Mouse (Mus musculus) limb, embryonic 10.5 days (tissue): ENCODE measurements around the gene Fggy. TPM values are rescaled to one million over a fixed set of nuclear protein-coding genes. Genes with fewer than 3 reads are reported as not detected.

Source experiments
- DNase-seq: peaks from one replicate; pipeline ENCODE4 v3.0.0-alpha.2; 2017; ENCODE audit warnings: low spot score
- H3K27ac ChIP-seq: fragments of 300-500 bp; sonication (generic); 2 replicates; pipeline ENCODE4 v1.5.1; 2016; ENCODE audit warnings: mild to moderate bottlenecking
- H3K27me3 ChIP-seq: fragments of 300-500 bp; sonication (generic); 2 replicates; pipeline ENCODE4 v1.6.1; 2016; ENCODE audit warnings: low read depth, mild to moderate bottlenecking; ENCODE audit not compliant: poor library complexity, severe bottlenecking
- H3K36me3 ChIP-seq: fragments of 300-500 bp; sonication (generic); 2 replicates; pipeline ENCODE4 v1.6.1; 2016; ENCODE audit warnings: mild to moderate bottlenecking, moderate library complexity
- H3K4me1 ChIP-seq: fragments of 300-500 bp; sonication (generic); 2 replicates; pipeline ENCODE4 v1.6.1; 2016
- H3K4me3 ChIP-seq: fragments of 300-500 bp; sonication (generic); 2 replicates; pipeline ENCODE4 v1.5.1; 2016; ENCODE audit warnings: mild to moderate bottlenecking, moderate library complexity
- H3K9me3 ChIP-seq: fragments of 300-500 bp; sonication (generic); replicated peaks from 2 replicates; pipeline ENCODE4 v1.6.1; 2016; ENCODE audit warnings: mild to moderate bottlenecking
- WGBS: fragments of 180-500 bp; shearing (Covaris S2); methylation state at CpG from one replicate; pipeline ENCODE4 v1.1.7; 2016; 5-methylcytosine and 5-hydroxymethylcytosine counted together
- polyA plus RNA-seq: library from polyadenylated mRNA; unstranded; fragments of >200 nt; fragmentation: Nextera tagmentation; extraction: Ambion mirVana; gene quantifications from 2 replicates; pipeline ENCODE4 v1.2.1, GENCODE M21; 2016

The Fggy gene
- polyA plus RNA-seq, 1 experiment from 2014 or later, result 8.1 TPM

DNA sequence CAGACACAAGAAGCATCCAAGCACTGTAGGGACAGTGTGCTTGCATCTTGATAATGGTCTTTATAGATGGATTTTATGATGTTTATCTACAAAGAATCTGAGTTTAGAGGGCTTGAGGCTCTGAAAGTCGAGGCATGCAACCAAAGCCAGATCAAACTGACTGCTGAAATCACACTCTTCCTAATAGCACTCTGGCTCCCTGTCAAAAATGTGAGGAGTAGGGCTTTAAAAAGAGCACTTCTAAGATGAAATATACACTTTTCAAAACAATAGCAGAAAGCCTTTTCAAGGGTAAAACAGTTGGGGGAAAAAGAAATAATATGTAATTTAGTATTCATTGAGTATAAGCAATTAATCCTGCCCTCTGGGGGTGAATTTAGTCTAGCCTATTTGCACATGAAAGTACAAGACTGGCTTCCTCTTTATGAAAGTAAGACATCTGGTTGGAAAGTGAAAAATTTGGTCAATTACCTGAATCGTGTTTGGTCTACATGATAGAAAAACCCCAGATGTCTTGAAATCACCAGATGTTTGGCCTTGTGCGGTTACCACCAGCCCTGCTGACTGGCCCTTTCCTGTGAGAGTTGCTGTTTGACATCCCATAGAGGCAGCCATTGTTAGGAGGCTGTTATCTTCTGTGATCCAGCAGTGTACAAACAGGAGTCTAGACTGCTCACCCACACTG is 172.0 kb downstream of the Fggy start:
- no peak for DNase-seq
- H3K4me1 ChIP-seq, result peaks cover 7% of the 10 kb centered on the region
- H3K4me3 ChIP-seq, result no peak overlapping the region
- no peaks in the 10 kb centered on the region for H3K9me3 ChIP-seq
- no peaks in the 10 kb centered on the region for H3K27me3 ChIP-seq
- WGBS, result 63% methylated on average over 3 of the region's 3 CpGs
- H3K36me3 ChIP-seq, result no peaks in the 10 kb centered on the region
- H3K27ac ChIP-seq, result no peak overlapping the region

DNA sequence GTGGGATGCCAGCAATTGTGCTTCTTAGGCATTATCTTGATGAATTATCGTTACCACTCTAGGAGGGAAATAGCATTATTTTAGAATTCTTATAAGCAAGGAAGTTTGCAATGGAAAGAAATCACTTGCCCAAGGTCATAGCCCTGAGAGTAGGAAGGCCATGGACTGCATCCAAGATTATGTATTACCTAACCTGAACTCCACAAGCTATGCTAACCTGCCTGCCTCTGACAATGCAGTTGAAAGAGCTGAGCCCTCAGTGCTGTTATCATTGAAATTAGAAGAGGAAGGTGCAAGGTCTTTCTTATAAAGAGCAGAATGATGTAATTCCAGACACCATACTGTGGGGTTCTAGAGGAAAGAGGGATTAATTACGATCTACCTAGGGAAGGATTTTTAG is 173.8 kb downstream of the Fggy start:
- Histone ChIP-seq H3K27ac (no peak overlapping the region), H3K4me3 (no peak overlapping the region), H3K9me3 (no peaks in the 10 kb centered on the region), H3K4me1 (peaks cover 7% of the 10 kb centered on the region), H3K36me3 (no peaks in the 10 kb centered on the region), H3K27me3 (no peaks in the 10 kb centered on the region)
- WGBS, result 89% methylated on average over 2 of the region's 2 CpGs
- DNase-seq, result no peak

GRCm38 (mm10) chr4:95733397-95734249 is 176.3 kb downstream of the Fggy start:
- no peaks in the 10 kb centered on the region for H3K9me3 ChIP-seq
- H3K4me3 ChIP-seq, result no peak overlapping the region
- no peaks in the 10 kb centered on the region for H3K27me3 ChIP-seq
- WGBS, result 49% methylated on average over 6 of the region's 6 CpGs
- peaks cover 7% of the 10 kb centered on the region for H3K4me1 ChIP-seq
- H3K27ac ChIP-seq, result peak overlapping the region; percentile 30; the same call in 1 of the 2 replicates
- DNase-seq, result no peak
- no peaks in the 10 kb centered on the region for H3K36me3 ChIP-seq

DNA sequence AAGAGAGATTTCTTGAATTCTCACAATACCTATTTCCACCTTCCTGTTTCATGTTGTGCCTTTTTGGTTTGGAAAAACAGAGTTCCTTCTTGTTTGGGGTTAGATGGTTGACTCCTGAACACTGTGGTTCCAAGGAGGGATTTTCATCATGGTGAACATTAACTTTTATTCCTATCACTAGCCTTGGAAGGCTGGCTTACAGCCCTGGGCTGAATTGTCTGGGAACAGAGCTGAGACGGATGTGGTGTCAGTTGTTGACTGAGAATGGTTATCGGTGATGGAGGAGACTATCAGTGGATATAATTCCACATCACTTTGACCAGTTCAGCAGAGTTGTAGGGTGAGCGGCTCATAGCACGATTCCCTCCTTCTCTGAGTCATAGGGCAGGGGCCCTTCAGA is 178.7 kb downstream of the Fggy start:
- Histone ChIP-seq H3K27ac (no peak overlapping the region), H3K4me1 (peaks cover 7% of the 10 kb centered on the region), H3K36me3 (no peaks in the 10 kb centered on the region), H3K4me3 (no peak overlapping the region), H3K27me3 (peaks cover under 1% of the 10 kb centered on the region; the same call in 1 of the 2 replicates), H3K9me3 (no peaks in the 10 kb centered on the region)
- no peak for DNase-seq
- 89% methylated on average over 4 of the region's 4 CpGs for WGBS

DNA sequence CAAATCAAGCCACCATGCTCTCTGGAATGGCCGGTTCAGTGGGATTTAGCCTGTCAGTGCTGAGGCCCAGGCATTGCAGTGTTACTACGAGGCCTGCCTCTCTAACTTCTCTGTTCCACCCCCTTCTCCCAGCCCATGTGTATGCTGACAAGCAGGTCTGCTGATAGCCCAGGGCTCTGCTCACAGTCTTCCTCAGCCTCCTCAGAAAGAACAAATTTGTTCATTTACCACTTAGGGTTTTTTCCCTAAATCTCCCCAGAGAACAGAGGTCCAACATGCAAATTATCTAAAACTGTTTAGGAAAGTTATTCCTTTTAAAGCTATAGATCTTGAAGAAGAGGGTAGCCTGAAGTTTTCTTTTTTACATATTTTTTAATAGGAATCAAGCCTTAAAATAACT is 179.4 kb downstream of the Fggy start:
- no peak overlapping the region for H3K27ac ChIP-seq
- WGBS, result 56% methylated on average over 2 of the region's 2 CpGs

GRCm38 (mm10) chr4:95738179-95738578 is 180.9 kb downstream of the Fggy start:
- H3K4me1 ChIP-seq, result peaks cover 13% of the 10 kb centered on the region
- no peak overlapping the region for H3K27ac ChIP-seq
- H3K36me3 ChIP-seq, result no peaks in the 10 kb centered on the region
- peaks cover 5% of the 10 kb centered on the region; the same call in 1 of the 2 replicates for H3K27me3 ChIP-seq
- no peaks in the 10 kb centered on the region for H3K9me3 ChIP-seq
- H3K4me3 ChIP-seq, result no peak overlapping the region
- DNase-seq, result no peak
- 56% methylated on average over 5 of the region's 5 CpGs for WGBS

More for the DNA sequence above, 179.4 kb downstream of the Fggy start:
- Histone ChIP-seq H3K4me3 (no peak overlapping the region), H3K9me3 (no peaks in the 10 kb centered on the region), H3K4me1 (peaks cover 7% of the 10 kb centered on the region), H3K27me3 (peaks cover 5% of the 10 kb centered on the region; the same call in 1 of the 2 replicates), H3K36me3 (no peaks in the 10 kb centered on the region)
- no peak for DNase-seq

GRCm38 (mm10) chr4:95738725-95739124 is 181.4 kb downstream of the Fggy start:
- no peak overlapping the region for H3K4me3 ChIP-seq
- H3K36me3 ChIP-seq, result no peaks in the 10 kb centered on the region
- H3K4me1 ChIP-seq, result peaks cover 11% of the 10 kb centered on the region
- DNase-seq, result no peak
- WGBS, result 78% methylated on average over 4 of the region's 4 CpGs
- no peaks in the 10 kb centered on the region for H3K9me3 ChIP-seq
- H3K27ac ChIP-seq, result no peak overlapping the region
- peaks cover 5% of the 10 kb centered on the region; the same call in 1 of the 2 replicates for H3K27me3 ChIP-seq

- no peaks in the 10 kb centered on the region for H3K36me3 ChIP-seq
- peaks cover 5% of the 10 kb centered on the region; the same call in 1 of the 2 replicates for H3K27me3 ChIP-seq
- H3K9me3 ChIP-seq, result no peaks in the 10 kb centered on the region
- H3K4me1 ChIP-seq, result peaks cover 7% of the 10 kb centered on the region; the same call in 1 of the 2 replicates
- H3K4me3 ChIP-seq, result no peak overlapping the region
- WGBS, result 40% methylated on average over 7 of the region's 7 CpGs
- DNase-seq, result no peak
- no peak overlapping the region for H3K27ac ChIP-seq
Measured at GRCm38 (mm10) chr4:95741115-95741734, 183.9 kb downstream of the Fggy start.

DNA sequence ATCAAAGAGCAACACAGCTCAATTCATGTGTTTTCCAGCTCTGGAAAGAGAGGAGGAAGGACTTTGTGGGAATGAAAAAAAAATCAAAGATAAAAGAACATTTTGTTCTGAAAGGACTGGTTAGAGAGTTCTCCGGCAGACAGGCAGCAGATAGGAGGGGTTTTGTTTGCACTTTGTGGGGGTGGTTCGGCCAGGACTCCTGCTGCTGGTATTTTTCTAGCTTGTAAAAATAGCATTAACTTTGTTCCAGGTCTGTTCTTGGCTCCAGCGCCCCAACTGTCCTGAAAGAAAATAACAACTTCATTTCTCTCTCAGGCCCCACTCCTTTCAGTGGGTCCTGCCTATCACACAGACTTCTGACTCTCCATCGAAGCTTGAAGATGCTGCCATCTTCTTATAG is 185.7 kb downstream of the Fggy start:
- no peak overlapping the region for H3K4me3 ChIP-seq
- no peaks in the 10 kb centered on the region for H3K36me3 ChIP-seq
- 49% methylated on average over 4 of the region's 4 CpGs for WGBS
- 0 out of 2 replicates have a peak overlapping the region, but pooled peaks have one; percentile 0 for H3K27ac ChIP-seq
- H3K4me1 ChIP-seq, result peaks cover 11% of the 10 kb centered on the region; the same call in 1 of the 2 replicates
- DNase-seq, result no peak
- no peaks in the 10 kb centered on the region for H3K9me3 ChIP-seq
- peaks cover 5% of the 10 kb centered on the region; the same call in 1 of the 2 replicates for H3K27me3 ChIP-seq

DNA sequence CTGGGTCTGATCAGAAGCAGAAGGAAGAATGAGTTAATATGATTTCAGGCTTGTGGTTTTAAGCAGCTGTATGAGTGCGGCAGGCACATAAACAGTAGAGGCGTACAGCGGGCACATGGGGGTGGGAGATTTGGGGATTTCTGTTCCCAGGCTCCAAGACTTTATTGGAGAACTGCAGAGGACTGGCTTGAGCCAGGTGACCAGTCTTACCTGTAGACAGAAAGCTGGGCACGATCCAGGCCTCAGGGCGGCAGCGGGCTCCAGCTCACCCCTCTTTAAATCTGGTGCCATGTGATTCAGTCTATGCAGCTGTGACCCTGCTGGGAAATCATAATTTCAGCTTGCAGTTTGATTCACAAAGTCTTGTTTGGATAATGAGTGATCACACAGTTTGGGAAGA is 189.6 kb downstream of the Fggy start:
- Histone ChIP-seq H3K36me3 (no peaks in the 10 kb centered on the region), H3K4me1 (peaks cover 18% of the 10 kb centered on the region), H3K4me3 (no peak overlapping the region), H3K9me3 (no peaks in the 10 kb centered on the region), H3K27ac (peak overlapping the region; percentile 63), H3K27me3 (no peaks in the 10 kb centered on the region)
- no peak for DNase-seq
- 93% methylated on average over 6 of the region's 6 CpGs for WGBS

GRCm38 (mm10) chr4:95747415-95748202 is 190.3 kb downstream of the Fggy start:
- Histone ChIP-seq H3K4me1 (peaks cover 18% of the 10 kb centered on the region), H3K27ac (peak overlapping the region; percentile 63; the same call in 1 of the 2 replicates), H3K36me3 (no peaks in the 10 kb centered on the region), H3K9me3 (no peaks in the 10 kb centered on the region), H3K27me3 (no peaks in the 10 kb centered on the region), H3K4me3 (no peak overlapping the region)
- DNase-seq, result no peak
- 93% methylated on average over 12 of the region's 12 CpGs for WGBS

DNA sequence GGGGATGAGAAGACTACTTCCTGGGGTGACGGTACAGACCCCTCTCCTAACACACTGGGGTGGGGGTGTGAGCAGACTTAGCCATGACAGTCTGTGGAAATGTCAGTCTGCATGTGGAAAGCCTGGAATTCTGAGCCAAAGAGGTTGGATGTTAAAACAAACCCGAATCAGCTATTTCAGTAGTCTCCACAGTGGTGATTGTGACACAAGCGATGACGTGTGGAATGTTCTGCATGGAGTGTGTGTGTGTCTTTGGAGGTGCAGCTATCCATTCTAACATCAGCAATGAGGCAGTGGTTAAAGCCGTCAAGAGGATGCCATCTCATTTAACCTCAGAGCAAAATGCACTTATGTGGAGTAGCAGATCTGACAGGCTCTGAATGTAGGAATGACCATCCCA is 192.9 kb downstream of the Fggy start:
- no peak overlapping the region for H3K4me3 ChIP-seq
- no peaks in the 10 kb centered on the region for H3K9me3 ChIP-seq
- no peaks in the 10 kb centered on the region for H3K36me3 ChIP-seq
- 90% methylated on average over 5 of the region's 5 CpGs for WGBS
- no peaks in the 10 kb centered on the region for H3K27me3 ChIP-seq
- peak overlapping the region; percentile 56; the same call in 1 of the 2 replicates for H3K27ac ChIP-seq
- peaks cover 11% of the 10 kb centered on the region for H3K4me1 ChIP-seq
- no peak for DNase-seq
